Mouse (Mus musculus): ENCODE results near the gene Lama2. TPM values are rescaled to one million over a fixed set of nuclear protein-coding genes. Genes with fewer than 3 reads are reported as not detected.

Lama2 gene
- polyA plus RNA-seq, 1 experiment from 2014 or later = 1.9 TPM

GRCm38 (mm10) chr10:27307444-27307843 is 312.1 kb downstream of the Lama2 start:
- Histone ChIP-seq H3K36me3 (ENCODE audit: control insufficient read depth, insufficient read depth, low read length) (no peaks in the 10 kb centered on the region), H3K4me1 (replicated peaks; ENCODE audit: control insufficient read depth, insufficient read depth, low read length) (no peaks in the 10 kb centered on the region), H3K9me3 (ENCODE audit: control insufficient read depth, low read length) (no peaks in the 10 kb centered on the region), H3K27me3 (replicated peaks; ENCODE audit: control insufficient read depth, insufficient read depth, low read length) (no peaks in the 10 kb centered on the region), H3K4me3 (ENCODE audit: low read depth, low read length) (no peak overlapping the region), H3K27ac (ENCODE audit: low read depth, low read length) (no peak overlapping the region), H3K9ac (ENCODE audit: low read depth, low read length) (no peak overlapping the region), H3K4me2 (no peak overlapping the region)
- WGBS = 66% methylated on average over 8 of the region's 8 CpGs
- ATAC-seq (replicated peaks; ENCODE audit: low FRiP score) (no peak), DNase-seq (ENCODE audit: low spot score) (no peak)

GRCm38 (mm10) chr10:27305301-27305700 is 314.3 kb downstream of the Lama2 start:
- 65% methylated on average over 3 of the region's 3 CpGs for WGBS
- Histone ChIP-seq H3K4me3 (ENCODE audit: low read depth, low read length) (no peak overlapping the region), H3K36me3 (ENCODE audit: control insufficient read depth, insufficient read depth, low read length) (no peaks in the 10 kb centered on the region), H3K4me1 (replicated peaks; ENCODE audit: control insufficient read depth, insufficient read depth, low read length) (no peaks in the 10 kb centered on the region), H3K9me3 (ENCODE audit: control insufficient read depth, low read length) (no peaks in the 10 kb centered on the region), H3K27me3 (replicated peaks; ENCODE audit: control insufficient read depth, insufficient read depth, low read length) (no peaks in the 10 kb centered on the region), H3K9ac (ENCODE audit: low read depth, low read length) (no peak overlapping the region), H3K4me2 (no peak overlapping the region), H3K27ac (ENCODE audit: low read depth, low read length) (no peak overlapping the region)
- ATAC-seq (replicated peaks; ENCODE audit: low FRiP score) (no peak), DNase-seq (ENCODE audit: low spot score) (no peak)

- H3K27ac ChIP-seq (ENCODE audit: low read depth, low read length) = no peak overlapping the region
- no peak overlapping the region for H3K4me2 ChIP-seq
- H3K4me1 ChIP-seq (replicated peaks; ENCODE audit: control insufficient read depth, insufficient read depth, low read length) = no peaks in the 10 kb centered on the region
- H3K36me3 ChIP-seq (ENCODE audit: control insufficient read depth, insufficient read depth, low read length) = no peaks in the 10 kb centered on the region
- DNase-seq (ENCODE audit: low spot score) (no peak), ATAC-seq (replicated peaks; ENCODE audit: low FRiP score) (no peak)
- no peak overlapping the region for H3K9ac ChIP-seq (ENCODE audit: low read depth, low read length)
- H3K9me3 ChIP-seq (ENCODE audit: control insufficient read depth, low read length) = no peaks in the 10 kb centered on the region
- H3K27me3 ChIP-seq (replicated peaks; ENCODE audit: control insufficient read depth, insufficient read depth, low read length) = no peaks in the 10 kb centered on the region
- no peak overlapping the region for H3K4me3 ChIP-seq (ENCODE audit: low read depth, low read length)
- WGBS = 69% methylated on average over 10 of the region's 10 CpGs
Measured at GRCm38 (mm10) chr10:27285098-27285860, 334.3 kb downstream of the Lama2 start.

GRCm38 (mm10) chr10:27267432-27267831 is 352.1 kb downstream of the Lama2 start:
- no peaks in the 10 kb centered on the region for H3K27me3 ChIP-seq (replicated peaks; ENCODE audit: control insufficient read depth, insufficient read depth, low read length)
- H3K9me3 ChIP-seq (ENCODE audit: control insufficient read depth, low read length) = no peaks in the 10 kb centered on the region
- DNase-seq (ENCODE audit: low spot score) (no peak), ATAC-seq (replicated peaks; ENCODE audit: low FRiP score) (no peak)
- no peaks in the 10 kb centered on the region for H3K36me3 ChIP-seq (ENCODE audit: control insufficient read depth, insufficient read depth, low read length)
- no peak overlapping the region for H3K9ac ChIP-seq (ENCODE audit: low read depth, low read length)
- WGBS = 81% methylated on average over 2 of the region's 2 CpGs
- H3K27ac ChIP-seq (ENCODE audit: low read depth, low read length) = no peak overlapping the region
- H3K4me2 ChIP-seq = no peak overlapping the region
- no peaks in the 10 kb centered on the region for H3K4me1 ChIP-seq (replicated peaks; ENCODE audit: control insufficient read depth, insufficient read depth, low read length)
- no peak overlapping the region for H3K4me3 ChIP-seq (ENCODE audit: low read depth, low read length)

GRCm38 (mm10) chr10:27265812-27266211 is 353.7 kb downstream of the Lama2 start:
- Histone ChIP-seq H3K4me3 (ENCODE audit: low read depth, low read length) (no peak overlapping the region), H3K4me2 (no peak overlapping the region), H3K27ac (ENCODE audit: low read depth, low read length) (no peak overlapping the region), H3K36me3 (ENCODE audit: control insufficient read depth, insufficient read depth, low read length) (no peaks in the 10 kb centered on the region), H3K4me1 (replicated peaks; ENCODE audit: control insufficient read depth, insufficient read depth, low read length) (no peaks in the 10 kb centered on the region), H3K9ac (ENCODE audit: low read depth, low read length) (no peak overlapping the region), H3K27me3 (replicated peaks; ENCODE audit: control insufficient read depth, insufficient read depth, low read length) (no peaks in the 10 kb centered on the region), H3K9me3 (ENCODE audit: control insufficient read depth, low read length) (no peaks in the 10 kb centered on the region)
- 39% methylated on average over 2 of the region's 2 CpGs for WGBS
- no peak for DNase-seq (ENCODE audit: low spot score)
- ATAC-seq (replicated peaks; ENCODE audit: low FRiP score) = no peak

- Histone ChIP-seq H3K9me3 (ENCODE audit: control insufficient read depth, low read length) (no peaks in the 10 kb centered on the region), H3K9ac (ENCODE audit: low read depth, low read length) (no peak overlapping the region), H3K27me3 (replicated peaks; ENCODE audit: control insufficient read depth, insufficient read depth, low read length) (no peaks in the 10 kb centered on the region), H3K4me1 (replicated peaks; ENCODE audit: control insufficient read depth, insufficient read depth, low read length) (no peaks in the 10 kb centered on the region), H3K27ac (ENCODE audit: low read depth, low read length) (no peak overlapping the region), H3K36me3 (ENCODE audit: control insufficient read depth, insufficient read depth, low read length) (no peaks in the 10 kb centered on the region), H3K4me3 (ENCODE audit: low read depth, low read length) (no peak overlapping the region), H3K4me2 (no peak overlapping the region)
- WGBS = 45% methylated on average over 2 of the region's 2 CpGs
- DNase-seq (ENCODE audit: low spot score) (no peak), ATAC-seq (replicated peaks; ENCODE audit: low FRiP score) (no peak)
Measured at GRCm38 (mm10) chr10:27264713-27265112, 354.8 kb downstream of the Lama2 start.

GRCm38 (mm10) chr10:27249741-27250140 is 369.8 kb downstream of the Lama2 start:
- Histone ChIP-seq H3K9me3 (ENCODE audit: control insufficient read depth, low read length) (no peaks in the 10 kb centered on the region), H3K4me3 (ENCODE audit: low read depth, low read length) (no peak overlapping the region), H3K4me1 (replicated peaks; ENCODE audit: control insufficient read depth, insufficient read depth, low read length) (no peaks in the 10 kb centered on the region), H3K9ac (ENCODE audit: low read depth, low read length) (no peak overlapping the region), H3K27me3 (replicated peaks; ENCODE audit: control insufficient read depth, insufficient read depth, low read length) (no peaks in the 10 kb centered on the region), H3K27ac (ENCODE audit: low read depth, low read length) (no peak overlapping the region), H3K36me3 (ENCODE audit: control insufficient read depth, insufficient read depth, low read length) (no peaks in the 10 kb centered on the region), H3K4me2 (no peak overlapping the region)
- WGBS = 76% methylated on average over 1 of the region's 1 CpGs
- DNase-seq (ENCODE audit: low spot score) = no peak
- no peak for ATAC-seq (replicated peaks; ENCODE audit: low FRiP score)

- no peak for DNase-seq (ENCODE audit: low spot score)
- H3K27me3 ChIP-seq (replicated peaks; ENCODE audit: control insufficient read depth, insufficient read depth, low read length) = no peaks in the 10 kb centered on the region
- H3K4me1 ChIP-seq (replicated peaks; ENCODE audit: control insufficient read depth, insufficient read depth, low read length) = no peaks in the 10 kb centered on the region
- no peak overlapping the region for H3K27ac ChIP-seq (ENCODE audit: low read depth, low read length)
- no peak overlapping the region for H3K9ac ChIP-seq (ENCODE audit: low read depth, low read length)
- H3K36me3 ChIP-seq (ENCODE audit: control insufficient read depth, insufficient read depth, low read length) = no peaks in the 10 kb centered on the region
- ATAC-seq (replicated peaks; ENCODE audit: low FRiP score) = no peak
- no peak overlapping the region for H3K4me2 ChIP-seq
- H3K9me3 ChIP-seq (ENCODE audit: control insufficient read depth, low read length) = no peaks in the 10 kb centered on the region
- H3K4me3 ChIP-seq (ENCODE audit: low read depth, low read length) = no peak overlapping the region
- WGBS = 76% methylated on average over 4 of the region's 4 CpGs
Measured at GRCm38 (mm10) chr10:27234755-27235154, 384.8 kb downstream of the Lama2 start.

GRCm38 (mm10) chr10:27233577-27233976 is 386.0 kb downstream of the Lama2 start:
- Histone ChIP-seq H3K27me3 (replicated peaks; ENCODE audit: control insufficient read depth, insufficient read depth, low read length) (no peaks in the 10 kb centered on the region), H3K4me1 (replicated peaks; ENCODE audit: control insufficient read depth, insufficient read depth, low read length) (no peaks in the 10 kb centered on the region), H3K9ac (ENCODE audit: low read depth, low read length) (no peak overlapping the region), H3K36me3 (ENCODE audit: control insufficient read depth, insufficient read depth, low read length) (no peaks in the 10 kb centered on the region), H3K4me2 (no peak overlapping the region), H3K9me3 (ENCODE audit: control insufficient read depth, low read length) (no peaks in the 10 kb centered on the region), H3K4me3 (ENCODE audit: low read depth, low read length) (no peak overlapping the region), H3K27ac (ENCODE audit: low read depth, low read length) (no peak overlapping the region)
- no peak for DNase-seq (ENCODE audit: low spot score)
- 72% methylated on average over 5 of the region's 5 CpGs for WGBS
- ATAC-seq (replicated peaks; ENCODE audit: low FRiP score) = no peak
